Mouse (Mus musculus) cerebellum, postnatal 14 days (tissue): Measurements from ENCODE around the gene Tenm2.

ENCODE experiments used
- DNase-seq, 2 experiments: peaks; one replicate each; pipeline ENCODE4 v3.0.0; 2021; ENCODE audit warnings: mixed read lengths in 2 of 2

Tenm2 gene

DNA sequence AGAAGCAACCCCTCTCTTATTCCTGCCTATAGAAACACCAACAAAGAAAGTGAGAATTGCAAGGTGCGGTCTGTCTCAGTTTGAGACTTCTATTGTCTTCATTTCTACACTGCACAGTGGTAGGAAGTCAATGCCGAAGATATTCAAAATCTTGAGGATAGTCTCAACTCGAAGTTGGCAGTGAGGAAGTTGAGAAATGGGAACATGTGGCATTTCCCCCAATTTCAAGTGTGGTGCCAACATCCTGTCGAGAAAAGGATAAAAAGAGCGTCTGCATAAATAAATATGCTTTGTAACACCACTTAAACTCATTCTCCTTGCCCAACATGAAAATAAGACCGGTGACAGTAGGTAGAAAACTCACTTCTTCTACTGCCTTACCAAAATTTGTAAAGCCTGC is 898.7 kb downstream of the Tenm2 start:
- DNase-seq = no peak

GRCm38 (mm10) chr11:36335147-36335546 is 900.6 kb downstream of the Tenm2 start:
- no peak for DNase-seq

GRCm38 (mm10) chr11:36334100-36334735 is 901.5 kb downstream of the Tenm2 start:
- peak in 1 of 2 experiments; percentile 37 for DNase-seq

- DNase-seq = no peak
Observed at GRCm38 (mm10) chr11:36332222-36332621, 903.5 kb downstream of the Tenm2 start.

GRCm38 (mm10) chr11:36331408-36332178 is 904.2 kb downstream of the Tenm2 start:
- DNase-seq = no peak

- peak; percentile 92 to 96 for DNase-seq
Observed at GRCm38 (mm10) chr11:36327243-36327642, 908.5 kb downstream of the Tenm2 start.

DNA sequence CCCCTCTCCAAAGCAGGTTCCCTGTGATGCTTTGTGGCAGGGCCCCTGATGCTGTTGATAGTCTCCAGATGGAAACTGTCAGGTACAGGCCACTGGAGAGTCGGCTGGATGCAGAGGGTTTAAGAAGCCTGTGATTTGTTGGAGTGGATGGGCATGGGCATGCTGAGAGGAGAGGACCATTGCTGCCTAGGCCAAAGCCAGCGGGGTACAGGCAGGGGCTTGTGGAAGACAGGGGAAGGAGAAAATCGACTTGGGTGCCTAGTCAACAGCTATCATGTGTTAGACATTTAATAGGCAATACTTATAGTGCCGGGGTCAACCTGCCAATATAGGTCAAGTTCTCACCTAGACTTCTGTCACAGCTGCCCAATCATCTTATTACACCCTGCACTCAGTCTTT is 926.4 kb downstream of the Tenm2 start:
- DNase-seq = no peak

DNA sequence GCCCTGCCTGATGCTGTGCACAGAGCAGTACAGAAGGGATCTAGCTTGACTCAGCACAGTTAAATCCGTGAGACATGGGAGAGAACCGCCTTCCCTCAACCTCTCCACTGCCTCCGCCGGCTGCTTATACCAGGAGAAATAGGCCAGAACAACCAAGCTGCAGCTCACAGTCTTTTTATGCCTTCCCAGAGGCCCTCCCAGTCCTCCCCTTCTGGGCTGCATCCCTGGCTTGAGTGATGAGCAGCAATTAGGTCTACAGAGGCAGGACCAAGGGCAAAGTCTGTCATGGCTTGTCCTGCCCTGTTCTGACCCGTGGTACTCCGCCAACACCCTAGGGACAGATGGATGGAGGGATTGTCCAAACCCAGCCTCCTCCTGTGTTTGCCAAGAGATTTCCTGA is 928.5 kb downstream of the Tenm2 start:
- peak; percentile 48 to 51 for DNase-seq

DNA sequence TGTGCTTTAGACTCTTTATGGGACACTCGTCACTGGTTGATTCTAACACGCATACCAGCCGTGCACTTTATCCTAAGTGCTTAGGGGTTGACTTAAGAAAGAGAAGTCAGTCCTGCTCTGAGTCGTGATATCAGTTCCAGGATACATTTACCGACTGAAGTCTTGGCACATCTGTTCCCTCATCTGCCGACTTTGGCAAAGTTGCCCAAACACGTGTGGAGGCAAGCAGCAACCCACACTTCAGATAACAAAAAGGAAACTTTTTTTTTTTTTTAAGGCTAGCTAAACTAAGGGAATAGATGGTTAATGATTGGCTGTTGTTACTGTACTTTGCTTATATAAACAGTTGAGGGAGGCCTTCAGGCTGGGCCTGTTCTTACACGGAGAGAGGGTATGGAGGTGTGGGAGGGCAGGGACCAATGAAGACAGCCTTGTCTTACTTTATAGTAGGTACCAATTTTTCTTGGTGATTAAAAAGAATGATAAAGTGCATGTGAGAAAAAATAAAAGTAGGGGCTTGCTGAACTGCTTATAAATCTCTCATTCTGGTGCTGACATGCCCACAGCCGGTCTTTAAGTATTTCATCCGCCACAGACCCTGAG is 930.3 kb downstream of the Tenm2 start:
- DNase-seq = no peak

DNA sequence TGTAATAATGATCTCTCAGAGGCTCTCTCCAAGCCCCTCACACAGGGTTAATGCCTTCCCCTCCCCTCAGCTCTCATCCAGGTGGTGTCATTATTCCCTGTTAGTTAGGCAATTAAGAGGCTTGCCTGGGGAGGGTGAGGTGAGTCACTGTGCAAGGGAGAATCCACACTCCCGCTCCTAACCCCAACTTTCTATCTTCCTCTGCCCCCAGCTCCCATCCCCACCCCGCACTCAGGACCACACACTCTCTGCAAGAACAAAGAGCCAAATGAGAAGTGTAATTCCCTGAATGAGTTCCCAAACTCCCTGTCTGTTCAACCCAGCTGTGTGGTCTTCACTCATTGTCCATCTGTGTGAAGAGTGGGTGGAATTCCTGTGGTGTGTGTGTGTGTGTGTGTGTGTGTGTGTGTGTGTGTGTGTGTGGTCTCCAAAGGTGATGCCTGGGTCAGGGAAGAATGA is 932.8 kb downstream of the Tenm2 start:
- no peak for DNase-seq

GRCm38 (mm10) chr11:36302096-36302495 is 933.7 kb downstream of the Tenm2 start:
- DNase-seq = peak; percentile 74

GRCm38 (mm10) chr11:36296568-36296967 is 939.2 kb downstream of the Tenm2 start:
- DNase-seq = no peak

DNA sequence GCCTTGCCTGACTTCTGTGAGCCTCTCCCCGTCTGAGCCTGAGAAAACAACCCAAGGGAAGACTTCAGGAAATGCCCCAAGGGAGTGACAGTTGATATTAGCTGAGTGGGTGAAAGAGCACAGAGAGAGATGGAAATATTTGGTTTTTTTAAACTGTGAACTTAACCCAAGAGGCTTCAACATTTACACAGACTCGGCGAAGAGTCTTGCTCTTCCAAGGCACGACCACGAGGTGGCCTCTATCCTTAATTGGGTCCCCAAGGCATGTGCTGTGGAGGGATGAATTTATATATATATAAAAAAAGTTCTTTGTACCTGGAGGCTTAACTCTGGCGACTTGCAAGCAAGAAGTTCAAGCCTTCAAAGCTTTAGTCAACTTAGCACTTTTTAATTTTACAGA is 943.6 kb downstream of the Tenm2 start:
- DNase-seq = peak in 1 of 2 experiments; percentile 23

DNA sequence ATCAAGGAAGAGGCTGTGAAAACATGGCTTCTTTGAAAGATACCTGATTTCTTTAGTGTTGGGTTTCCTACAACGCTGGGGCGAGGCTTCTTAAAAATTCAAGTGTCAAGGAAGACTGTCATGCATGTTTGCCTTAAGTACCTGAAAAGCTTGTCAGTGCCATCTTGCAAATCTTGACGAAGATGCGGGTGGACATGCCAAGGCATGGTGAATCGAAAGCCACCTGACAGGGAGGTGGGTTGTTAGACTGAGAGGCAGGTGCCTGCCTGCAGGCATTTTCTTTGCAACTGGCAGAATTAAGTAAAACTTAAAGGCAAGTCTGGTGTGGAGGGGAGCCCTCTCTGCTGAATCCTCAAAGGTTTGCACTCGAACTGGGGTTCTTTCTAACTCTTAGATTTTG is 949.5 kb downstream of the Tenm2 start:
- DNase-seq = no peak

GRCm38 (mm10) chr11:36280533-36280932 is 955.2 kb downstream of the Tenm2 start:
- no peak for DNase-seq

- no peak for DNase-seq
Observed at GRCm38 (mm10) chr11:36277903-36278215, 957.9 kb downstream of the Tenm2 start.

GRCm38 (mm10) chr11:36277192-36277902 is 958.4 kb downstream of the Tenm2 start:
- no peak for DNase-seq

GRCm38 (mm10) chr11:36276015-36276414 is 959.7 kb downstream of the Tenm2 start:
- DNase-seq = no peak

- no peak for DNase-seq
Observed at GRCm38 (mm10) chr11:36272149-36272548, 963.6 kb downstream of the Tenm2 start.

- no peak for DNase-seq
Observed at GRCm38 (mm10) chr11:36269945-36270344, 965.8 kb downstream of the Tenm2 start.

DNA sequence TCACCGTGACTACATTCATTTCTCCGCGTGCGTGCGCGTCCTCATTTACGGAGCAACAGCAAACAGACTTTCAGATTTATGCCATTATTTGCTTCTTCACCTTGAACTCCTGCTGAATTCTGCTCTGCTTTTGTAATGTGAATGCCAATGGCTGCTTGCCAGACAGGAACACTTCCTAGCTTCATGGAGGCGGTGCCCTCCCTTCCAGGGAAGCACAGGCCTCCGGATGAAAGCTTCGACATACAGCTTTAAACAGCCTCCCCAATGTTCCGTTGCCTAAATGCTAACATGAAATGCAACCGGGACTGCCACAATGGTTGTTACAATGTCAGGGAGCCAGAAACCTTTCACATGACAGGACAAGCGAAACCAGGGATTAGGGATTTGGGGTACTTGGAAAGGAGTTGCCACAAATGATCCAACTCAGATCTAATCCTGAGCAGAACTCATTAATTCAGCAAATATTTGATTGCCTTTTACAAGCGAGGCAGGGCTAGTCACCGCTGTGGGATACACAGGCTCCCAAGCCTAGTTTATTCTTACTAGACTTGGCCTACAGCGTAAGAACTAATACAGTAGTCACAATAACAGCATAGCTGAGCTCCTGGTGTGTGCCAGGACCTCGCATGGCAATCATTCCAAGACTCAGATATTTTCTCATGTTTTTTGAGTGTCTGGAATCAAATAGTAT is 970.8 kb downstream of the Tenm2 start:
- peak; percentile 65 to 66 for DNase-seq

DNA sequence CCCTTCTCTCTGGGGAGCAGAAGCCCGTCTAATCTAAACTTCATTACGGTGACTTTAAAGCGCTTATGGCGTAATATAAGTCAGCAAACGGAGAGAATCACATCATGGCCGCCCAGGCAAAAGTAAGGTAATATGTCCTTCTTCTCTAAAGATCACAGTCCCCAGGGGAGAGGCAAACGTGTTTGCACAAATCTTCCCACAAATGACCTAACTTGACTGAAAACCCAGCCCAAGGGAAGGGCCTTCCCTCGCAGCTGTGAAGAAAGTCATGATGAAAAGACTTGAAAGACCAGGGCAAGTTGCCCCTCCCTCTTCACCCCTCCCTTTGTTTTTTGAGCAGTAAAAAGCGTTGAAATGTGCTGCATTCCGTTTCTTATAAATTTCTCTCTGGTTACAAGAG is 971.9 kb downstream of the Tenm2 start:
- no peak for DNase-seq

DNA sequence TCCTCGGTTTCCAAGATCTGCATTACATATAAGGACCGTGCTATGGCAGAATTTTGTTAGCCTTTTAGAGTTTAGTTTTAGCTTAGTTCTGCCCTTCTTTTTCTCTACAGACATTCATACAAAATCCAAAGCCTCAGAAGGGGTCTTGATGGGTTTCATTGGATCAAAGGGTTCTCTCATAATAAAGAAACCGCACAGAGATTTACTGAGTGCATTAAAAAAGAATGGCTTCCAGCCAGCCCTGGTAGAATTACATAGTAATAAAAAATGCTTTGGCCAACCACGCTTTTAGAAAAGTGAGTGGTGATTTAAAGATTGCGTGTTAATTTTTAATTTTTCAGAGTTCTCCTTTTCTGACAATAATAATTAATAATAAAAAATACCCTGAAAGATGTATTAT is 978.6 kb downstream of the Tenm2 start:
- no peak for DNase-seq
